Mouse (Mus musculus): ENCODE data around the gene Samm50. TPM values are rescaled to one million over a fixed set of nuclear protein-coding genes. Genes with fewer than 3 reads are reported as not detected.
A peak's percentile ranks its signal among the peaks of the same experiment; 100 is the strongest.

Samm50 gene
- polyA plus RNA-seq, 1 experiment from 2014 or later = 110 TPM

GRCm38 (mm10) chr15:84224779-84225178 lies 32.7 kb downstream of the Samm50 start:
- 0 out of 2 replicates have a peak overlapping the region, but pooled peaks have one; percentile 33 for H3K27ac ChIP-seq
- peak overlapping the region; percentile 4; the same call in 1 of the 2 replicates for H3K4me2 ChIP-seq
- WGBS = 18% methylated on average over 10 of the region's 10 CpGs
- no peak overlapping the region for H3K4me3 ChIP-seq
- no peaks in the 10 kb centered on the region for H3K36me3 ChIP-seq
- no peak for ATAC-seq (ENCODE audit: insufficient number of reproducible peaks, insufficient read depth, low FRiP score, low TSS enrichment, low read depth)
- peaks cover 32% of the 10 kb centered on the region for H3K4me1 ChIP-seq
- H3K27me3 ChIP-seq = 0 out of 2 replicates have a peak, but pooled peaks cover 4% of the 10 kb centered on the region
- H3K9me3 ChIP-seq = no peaks in the 10 kb centered on the region
- H3K9ac ChIP-seq = no peak overlapping the region

- ATAC-seq (ENCODE audit: insufficient number of reproducible peaks, insufficient read depth, low FRiP score, low TSS enrichment, low read depth) = no peak
- peaks cover 46% of the 10 kb centered on the region for H3K4me1 ChIP-seq
- H3K4me3 ChIP-seq = no peak overlapping the region
- H3K27ac ChIP-seq = no peak overlapping the region
- H3K36me3 ChIP-seq = no peaks in the 10 kb centered on the region
- H3K9ac ChIP-seq = no peak overlapping the region
- WGBS = 46% methylated on average over 15 of the region's 15 CpGs
- no peaks in the 10 kb centered on the region for H3K9me3 ChIP-seq
- H3K27me3 ChIP-seq = peaks cover 16% of the 10 kb centered on the region; the same call in 1 of the 2 replicates
- H3K4me2 ChIP-seq = no peak overlapping the region
Observed at GRCm38 (mm10) chr15:84226918-84227317, 34.9 kb downstream of the Samm50 start.

- H3K27me3 ChIP-seq = peaks cover 17% of the 10 kb centered on the region
- 15% methylated on average over 5 of the region's 5 CpGs for WGBS
- peak overlapping the region; percentile 96 for H3K4me2 ChIP-seq
- H3K36me3 ChIP-seq = no peaks in the 10 kb centered on the region
- H3K4me3 ChIP-seq = no peak overlapping the region
- H3K9ac ChIP-seq = no peak overlapping the region
- ATAC-seq (ENCODE audit: insufficient number of reproducible peaks, insufficient read depth, low FRiP score, low TSS enrichment, low read depth) = no peak
- H3K9me3 ChIP-seq = no peaks in the 10 kb centered on the region
- H3K4me1 ChIP-seq = peaks cover 39% of the 10 kb centered on the region
- 0 out of 2 replicates have a peak overlapping the region, but pooled peaks have one; percentile 23 for H3K27ac ChIP-seq
Observed at GRCm38 (mm10) chr15:84230661-84231060, 38.6 kb downstream of the Samm50 start.

GRCm38 (mm10) chr15:84231113-84231712 lies 39.2 kb downstream of the Samm50 start:
- ATAC-seq (ENCODE audit: insufficient number of reproducible peaks, insufficient read depth, low FRiP score, low TSS enrichment, low read depth) = peak; percentile 12; the same call in 1 of the 2 replicates
- Histone ChIP-seq H3K27ac (peak overlapping the region; percentile 23; the same call in 1 of the 2 replicates), H3K36me3 (no peaks in the 10 kb centered on the region), H3K4me1 (peaks cover 39% of the 10 kb centered on the region), H3K9ac (peak overlapping the region; percentile 74), H3K9me3 (no peaks in the 10 kb centered on the region), H3K4me2 (peak overlapping the region; percentile 96), H3K27me3 (peaks cover 15% of the 10 kb centered on the region), H3K4me3 (peak overlapping the region; percentile 56)
- 2% methylated on average over 15 of the region's 16 CpGs for WGBS

- Histone ChIP-seq H3K27ac (peak within 1 kb of the TSS; percentile 23; the same call in 1 of the 2 replicates), H3K27me3 (peaks cover 15% of the 10 kb centered on the region), H3K9me3 (no peaks in the 10 kb centered on the region), H3K4me1 (peaks cover 34% of the 10 kb centered on the region), H3K36me3 (no peaks in the 10 kb centered on the region), H3K4me3 (peak within 1 kb of the TSS; percentile 56), H3K4me2 (peak within 1 kb of the TSS; percentile 96), H3K9ac (peak within 1 kb of the TSS; percentile 74)
- peak; percentile 57; the same call in 1 of the 2 replicates for ATAC-seq (ENCODE audit: insufficient number of reproducible peaks, insufficient read depth, low FRiP score, low TSS enrichment, low read depth)
- under 1% methylated on average over 52 of the region's 53 CpGs for WGBS
Observed at GRCm38 (mm10) chr15:84231721-84232561, 39.9 kb downstream of the Samm50 start, which contains the start of gene Parvb. Parvb (plus strand) TSS chr15:84232043.

DNA sequence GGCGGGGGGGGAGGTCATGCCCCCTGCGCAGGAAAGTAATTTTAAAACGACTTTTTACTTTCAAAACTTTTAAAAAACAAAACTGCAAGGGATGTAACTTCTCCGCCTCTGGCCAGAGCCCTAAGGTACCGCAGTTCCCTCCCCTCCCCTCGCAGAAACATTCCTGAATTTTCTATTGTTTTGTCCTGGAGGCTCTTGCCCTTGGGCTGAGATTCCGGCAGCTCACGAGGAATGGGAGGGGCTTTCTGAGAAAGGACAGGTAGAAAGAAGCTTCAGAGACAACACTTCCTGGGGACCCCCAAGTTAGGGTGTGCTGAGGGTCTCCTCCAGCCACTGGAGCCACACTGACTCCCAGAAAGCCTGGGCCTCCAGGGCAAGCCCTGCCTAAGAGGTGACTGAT lies 40.6 kb downstream of the Samm50 start:
- Histone ChIP-seq H3K9ac (peak overlapping the region; percentile 74; the same call in 1 of the 2 replicates), H3K36me3 (no peaks in the 10 kb centered on the region), H3K4me2 (peak overlapping the region; percentile 96), H3K4me3 (peak overlapping the region; percentile 56), H3K27ac (no peak overlapping the region), H3K4me1 (peaks cover 30% of the 10 kb centered on the region), H3K9me3 (no peaks in the 10 kb centered on the region), H3K27me3 (peaks cover 15% of the 10 kb centered on the region)
- 10% methylated on average over 8 of the region's 8 CpGs for WGBS
- ATAC-seq (ENCODE audit: insufficient number of reproducible peaks, insufficient read depth, low FRiP score, low TSS enrichment, low read depth) = no peak

DNA sequence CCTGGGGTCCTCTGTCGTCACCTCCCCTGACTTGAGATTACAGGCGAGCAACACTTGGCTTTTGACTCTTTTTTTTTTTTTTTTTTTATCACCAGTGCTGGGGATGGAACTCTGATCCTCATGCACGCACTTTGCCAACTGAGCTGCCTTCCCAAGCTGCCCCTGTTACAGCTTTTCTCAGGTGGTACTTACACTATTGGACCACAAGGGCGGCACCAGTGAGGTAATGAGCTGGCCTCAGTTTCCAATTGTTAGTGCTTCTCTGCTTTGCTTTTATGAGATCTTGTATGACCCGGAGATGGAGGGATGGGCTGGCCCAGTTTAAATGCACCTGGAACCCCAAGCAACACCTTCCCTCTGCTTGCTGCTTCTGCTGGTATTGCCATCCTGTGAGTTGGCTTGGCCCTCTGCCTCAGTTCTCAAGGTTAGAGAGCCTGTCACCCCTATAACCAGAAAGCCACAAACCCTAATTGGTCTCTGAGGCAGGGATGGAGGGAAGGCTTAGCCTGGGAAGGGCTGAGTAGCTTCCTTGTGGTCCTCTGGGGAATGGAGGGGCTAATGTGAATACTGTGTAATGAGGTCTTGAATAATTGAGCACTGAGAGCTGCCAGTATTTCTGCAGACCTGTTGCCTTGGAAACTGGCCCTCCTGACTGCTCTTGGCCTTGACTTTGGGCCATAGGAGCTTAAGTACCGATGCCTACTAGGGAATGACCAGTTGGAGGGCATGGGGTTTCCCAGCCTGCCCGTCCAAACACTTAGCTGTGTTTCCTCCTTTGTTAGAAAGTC lies 42.9 kb downstream of the Samm50 start:
- H3K4me2 ChIP-seq = no peak overlapping the region
- H3K4me1 ChIP-seq = peaks cover 37% of the 10 kb centered on the region
- H3K9ac ChIP-seq = no peak overlapping the region
- no peaks in the 10 kb centered on the region for H3K9me3 ChIP-seq
- H3K27ac ChIP-seq = no peak overlapping the region
- no peak overlapping the region for H3K4me3 ChIP-seq
- H3K36me3 ChIP-seq = no peaks in the 10 kb centered on the region
- ATAC-seq (ENCODE audit: insufficient number of reproducible peaks, insufficient read depth, low FRiP score, low TSS enrichment, low read depth) = no peak
- 87% methylated on average over 7 of the region's 7 CpGs for WGBS
- peaks cover 15% of the 10 kb centered on the region for H3K27me3 ChIP-seq

DNA sequence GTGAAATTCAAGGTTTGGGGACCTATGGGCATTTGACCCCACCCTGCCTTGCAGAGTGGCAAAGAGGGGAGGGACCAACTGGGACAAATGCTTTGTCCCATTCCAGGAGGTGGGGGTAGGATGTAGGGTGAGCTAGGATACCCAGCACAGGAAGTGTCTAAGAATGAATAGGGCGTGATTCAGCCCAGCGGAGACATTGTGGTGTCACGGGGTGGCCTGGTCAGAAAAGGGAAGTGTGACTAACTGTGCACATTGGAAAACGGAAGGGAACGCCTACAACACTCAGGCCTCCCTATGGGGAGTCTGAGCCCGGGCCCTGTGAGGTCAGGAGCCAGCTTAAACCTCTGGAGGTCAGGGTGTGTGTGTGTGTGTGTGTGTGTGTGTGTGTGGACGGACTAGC lies 43.6 kb downstream of the Samm50 start:
- Histone ChIP-seq H3K36me3 (no peaks in the 10 kb centered on the region), H3K27ac (no peak overlapping the region), H3K9me3 (no peaks in the 10 kb centered on the region), H3K4me3 (no peak overlapping the region), H3K4me1 (peaks cover 35% of the 10 kb centered on the region), H3K9ac (no peak overlapping the region), H3K4me2 (no peak overlapping the region), H3K27me3 (peaks cover 15% of the 10 kb centered on the region)
- 80% methylated on average over 7 of the region's 7 CpGs for WGBS
- no peak for ATAC-seq (ENCODE audit: insufficient number of reproducible peaks, insufficient read depth, low FRiP score, low TSS enrichment, low read depth)

- Histone ChIP-seq H3K4me1 (peaks cover 21% of the 10 kb centered on the region), H3K27ac (no peak overlapping the region), H3K9ac (no peak overlapping the region), H3K27me3 (no peaks in the 10 kb centered on the region; the same call in 1 of the 2 replicates), H3K9me3 (no peaks in the 10 kb centered on the region), H3K4me3 (no peak overlapping the region), H3K36me3 (no peaks in the 10 kb centered on the region), H3K4me2 (peak overlapping the region; percentile 19; the same call in 1 of the 2 replicates)
- ATAC-seq (ENCODE audit: insufficient number of reproducible peaks, insufficient read depth, low FRiP score, low TSS enrichment, low read depth) = no peak
- 42% methylated on average over 15 of the region's 15 CpGs for WGBS
Observed at GRCm38 (mm10) chr15:84238552-84238951, 46.5 kb downstream of the Samm50 start.

DNA sequence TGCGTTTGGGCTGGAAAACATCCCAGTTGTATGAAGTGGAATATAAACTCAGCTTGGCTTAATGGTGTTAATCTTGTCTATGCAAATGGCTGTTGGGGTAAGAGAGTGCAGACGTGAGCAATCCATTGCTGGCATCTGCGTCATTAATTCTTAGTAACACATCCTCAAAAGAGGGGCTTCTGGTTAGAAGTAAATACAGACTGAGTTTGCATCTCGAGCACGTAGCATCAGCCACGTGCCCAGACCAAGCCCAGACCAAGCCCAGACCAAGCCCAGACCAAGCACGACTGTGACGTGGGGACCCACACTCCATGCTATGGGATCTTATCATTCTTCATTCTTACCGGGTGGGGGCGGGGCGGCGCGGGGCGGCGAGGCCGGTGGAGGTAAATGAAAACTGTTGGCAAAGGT lies 47.0 kb downstream of the Samm50 start:
- peak overlapping the region; percentile 19; the same call in 1 of the 2 replicates for H3K4me2 ChIP-seq
- no peak overlapping the region for H3K27ac ChIP-seq
- no peak overlapping the region for H3K9ac ChIP-seq
- H3K36me3 ChIP-seq = no peaks in the 10 kb centered on the region
- H3K4me1 ChIP-seq = peaks cover 21% of the 10 kb centered on the region
- WGBS = 17% methylated on average over 16 of the region's 16 CpGs
- no peak overlapping the region for H3K4me3 ChIP-seq
- H3K27me3 ChIP-seq = no peaks in the 10 kb centered on the region; the same call in 1 of the 2 replicates
- no peaks in the 10 kb centered on the region for H3K9me3 ChIP-seq
- ATAC-seq (ENCODE audit: insufficient number of reproducible peaks, insufficient read depth, low FRiP score, low TSS enrichment, low read depth) = no peak

DNA sequence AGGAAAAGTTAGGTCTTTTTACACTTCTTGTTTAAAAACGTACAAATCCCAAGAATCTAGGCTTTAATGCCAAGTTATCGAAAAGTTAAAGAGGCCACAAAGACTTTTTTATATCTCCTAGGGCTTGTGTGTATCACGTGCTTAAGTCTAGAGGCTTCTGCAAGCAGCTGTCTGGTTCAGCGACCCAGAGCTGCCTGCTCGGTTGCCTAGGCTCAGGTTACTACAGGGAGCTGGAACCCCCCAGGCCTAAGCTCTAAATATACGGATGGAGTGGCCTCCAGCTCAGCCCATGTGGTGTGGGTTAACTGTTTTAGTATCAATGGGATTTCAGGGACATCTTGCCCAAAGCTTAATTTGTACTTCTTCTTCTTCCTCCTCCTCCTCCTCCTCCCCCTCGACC lies 49.5 kb downstream of the Samm50 start:
- H3K9ac ChIP-seq = no peak overlapping the region
- no peak overlapping the region for H3K4me3 ChIP-seq
- no peak overlapping the region for H3K4me2 ChIP-seq
- H3K36me3 ChIP-seq = no peaks in the 10 kb centered on the region
- H3K9me3 ChIP-seq = no peaks in the 10 kb centered on the region
- 9% methylated on average over 7 of the region's 7 CpGs for WGBS
- no peaks in the 10 kb centered on the region; the same call in 1 of the 2 replicates for H3K27me3 ChIP-seq
- ATAC-seq (ENCODE audit: insufficient number of reproducible peaks, insufficient read depth, low FRiP score, low TSS enrichment, low read depth) = no peak
- H3K4me1 ChIP-seq = peaks cover 21% of the 10 kb centered on the region
- H3K27ac ChIP-seq = no peak overlapping the region; the same call in 1 of the 2 replicates
